Mouse (Mus musculus) left cerebral cortex, adult 2 months (tissue): Measurements from ENCODE around the gene Obox6. TPM values are rescaled to one million over a fixed set of nuclear protein-coding genes. Genes with fewer than 3 reads are reported as not detected.
A peak's percentile ranks its signal among the peaks of the same experiment; 100 is the strongest.

Experiments
- DNase-seq, 2 experiments: peaks; one replicate each; pipeline ENCODE4 v3.0.0; 2021 to 2022; ENCODE audit warnings: low spot score in 2 of 2, mixed read lengths in 1 of 2; ENCODE audit errors: extremely low spot score in 1 of 2
- H3K27ac ChIP-seq: fragments of 200-600 bp; 2 replicates; pipeline ENCODE4 v1.8.1; 2022
- H3K4me3 ChIP-seq: fragments of 200-600 bp; 2 replicates; pipeline ENCODE4 v1.8.1; 2022
- CTCF ChIP-seq: fragments of 200-600 bp; IDR thresholded peaks from 2 replicates; pipeline ENCODE4 v1.8.1; 2022; ENCODE audit warnings: antibody characterized with exemption, mild to moderate bottlenecking, moderate library complexity
- intact Hi-C: fragments of 180-260 bp; cut with DNase I; formaldehyde crosslinking; loops from one replicate; pipeline ENCODE4 v1.15.1; 2025
- long read RNA-seq, 2 experiments: library from polyadenylated mRNA; stranded (forward); transcript quantifications; one replicate each; pipeline ENCODE4 v2.0.0; 2021; ENCODE audit warnings: borderline mapping rate in 2 of 2
- total RNA-seq, 2 experiments: library from RNA; stranded (reverse); gene quantifications; 2 replicates each; pipeline ENCODE4 v1.2.3; 2021

Obox6 gene
- total RNA-seq, result not detected
- long read RNA-seq, experiment 1, result 0 reads
- long read RNA-seq, experiment 2, result 0 reads

DNA sequence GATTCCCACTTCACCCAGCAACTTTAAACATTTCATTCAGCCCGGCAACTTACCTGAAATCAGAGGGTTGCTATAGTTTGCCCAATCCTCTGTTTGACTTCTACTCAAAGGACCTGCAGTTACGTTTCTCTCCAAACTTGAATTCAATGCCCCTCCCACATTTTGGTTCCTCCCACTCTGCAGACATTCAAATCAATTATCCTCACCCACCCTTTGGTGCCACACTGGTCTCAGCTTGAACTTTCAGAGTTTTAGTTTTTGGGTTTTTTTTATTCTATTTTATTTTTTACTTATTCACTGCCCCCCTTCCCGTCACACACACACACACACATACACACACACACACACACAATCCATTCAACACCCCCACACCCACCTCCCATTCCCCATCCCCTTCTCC lies at the start of gene Obox6:
TSS of gene Obox6 (minus strand) at position 101 of the 400 bp plus-strand sequence.
- Histone ChIP-seq H3K27ac (no peak within 1 kb of the TSS), H3K4me3 (no peak within 1 kb of the TSS)
- no peak for DNase-seq
- no peak for TF ChIP-seq CTCF
- intact Hi-C loops, result no loop called here

DNA sequence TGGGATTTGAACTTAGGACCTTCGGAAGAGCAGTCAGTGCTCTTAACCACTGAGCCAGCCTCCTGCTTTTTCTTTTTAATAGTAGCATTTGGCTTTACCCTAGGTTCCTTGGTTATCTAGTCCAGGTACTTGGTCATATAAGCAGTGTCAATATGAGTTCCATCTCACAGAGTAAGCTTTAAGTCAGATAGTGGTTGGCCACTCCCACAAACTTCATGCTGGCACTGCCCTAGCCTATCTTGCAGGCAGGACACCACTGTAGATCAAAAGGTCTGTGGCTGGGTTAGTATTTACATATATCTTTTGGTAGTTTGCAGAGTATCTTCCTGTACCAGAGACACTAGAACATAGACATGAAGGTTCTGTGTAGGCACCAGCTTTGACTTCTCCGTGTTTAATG lies 44.6 kb upstream of the Obox6 start:
- intact Hi-C loops, result no loop called here

GRCm38 (mm10) chr7:15882317-15882716 lies 42.8 kb upstream of the Obox6 start, which contains the start of gene Crxos:
Gene Crxos, plus strand, starts transcription at chr7:15882617.
- Histone ChIP-seq H3K27ac (no peak within 1 kb of the TSS), H3K4me3 (no peak within 1 kb of the TSS)
- intact Hi-C loops, result no loop called here
- no peak for DNase-seq
- TF ChIP-seq CTCF, result no peak

More for the DNA sequence above, 44.6 kb upstream of the Obox6 start:
- Histone ChIP-seq H3K27ac (no peak overlapping the region), H3K4me3 (no peak overlapping the region)
- no peak for TF ChIP-seq CTCF
- DNase-seq, result no peak

DNA sequence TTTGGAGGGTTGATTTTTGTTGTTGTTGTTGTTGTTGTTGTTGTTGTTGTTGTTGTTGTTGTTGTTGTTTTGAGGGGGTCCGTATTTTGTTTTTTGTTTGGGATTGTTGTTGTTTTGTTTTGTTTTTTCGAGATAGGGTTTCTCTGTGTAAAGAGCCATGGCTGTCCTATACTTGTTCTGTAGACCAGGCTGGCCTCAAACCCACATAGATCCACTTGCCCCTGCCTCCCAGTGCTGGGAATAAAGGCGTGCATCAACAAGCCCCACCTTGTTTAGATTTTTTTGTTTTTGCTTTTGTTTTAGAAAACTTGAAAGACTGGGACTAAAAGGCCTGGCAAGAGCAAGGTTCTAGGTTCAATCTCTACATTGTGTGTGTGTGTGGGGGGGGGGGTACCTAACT lies 42.4 kb upstream of the Obox6 start:
- H3K4me3 ChIP-seq, result no peak overlapping the region
- no peak for DNase-seq
- intact Hi-C loops, result no loop called here

DNA sequence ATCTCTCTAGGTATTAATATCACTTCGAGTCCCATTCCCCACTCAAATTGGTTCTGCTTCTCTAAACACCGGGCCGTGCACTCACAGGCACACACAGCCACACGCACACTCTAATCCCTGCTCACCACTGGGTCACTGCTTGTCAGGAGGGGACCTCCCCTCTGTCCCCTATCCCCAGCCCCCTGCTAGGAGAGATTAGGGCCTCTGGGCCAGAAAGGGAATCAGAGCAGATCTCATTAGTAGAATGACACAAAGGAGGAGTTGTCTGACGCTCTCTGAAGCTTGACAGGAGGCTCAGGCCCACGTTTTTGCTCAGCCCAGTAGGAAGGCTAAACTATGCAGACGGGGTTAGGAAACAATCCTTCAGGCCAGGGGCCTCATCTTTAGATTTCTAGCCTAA lies 41.9 kb upstream of the Obox6 start:
- Histone ChIP-seq H3K4me3 (no peak overlapping the region), H3K27ac (no peak overlapping the region)
- TF ChIP-seq CTCF, result no peak
- intact Hi-C loops, result no loop called here
- DNase-seq, result no peak

More for the DNA sequence above, 42.4 kb upstream of the Obox6 start:
- no peak overlapping the region for H3K27ac ChIP-seq
- no peak for TF ChIP-seq CTCF

DNA sequence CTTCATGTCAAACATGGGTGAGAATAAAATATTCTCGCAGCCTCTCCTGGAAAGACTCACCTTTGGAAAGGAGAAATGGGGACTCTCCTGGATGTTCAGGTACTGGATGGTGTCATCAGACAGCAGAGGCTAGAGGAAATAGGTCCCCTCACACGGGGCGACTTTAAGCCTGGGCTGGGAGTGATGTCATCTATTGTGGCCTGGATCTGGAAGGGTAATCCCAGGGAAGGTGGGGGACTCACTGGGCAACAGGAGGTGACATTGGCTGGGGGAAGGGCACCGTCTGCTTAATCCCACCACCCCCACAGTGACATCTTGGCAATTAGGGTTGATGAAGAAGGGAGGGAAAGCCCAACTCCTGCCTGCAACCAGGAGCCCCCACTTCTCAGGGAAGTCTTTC lies 40.3 kb upstream of the Obox6 start, which contains the start of gene Crx:
TSS of gene Crx (minus strand) at position 213 of the 400 bp plus-strand sequence.
- intact Hi-C loops, result no loop called here
- TF ChIP-seq CTCF, result no peak
- Histone ChIP-seq H3K4me3 (no peak within 1 kb of the TSS), H3K27ac (no peak within 1 kb of the TSS)
- DNase-seq, result no peak

GRCm38 (mm10) chr7:15864104-15864503 lies 24.6 kb upstream of the Obox6 start:
- no peak for TF ChIP-seq CTCF
- intact Hi-C loops, result no loop called here
- H3K27ac ChIP-seq, result no peak overlapping the region
- DNase-seq, result no peak
- no peak overlapping the region for H3K4me3 ChIP-seq

- no peak for DNase-seq
Measured at GRCm38 (mm10) chr7:15859657-15860056, 20.2 kb upstream of the Obox6 start.

More at GRCm38 (mm10) chr7:15859657-15860056, 20.2 kb upstream of the Obox6 start:
- Histone ChIP-seq H3K27ac (no peak overlapping the region), H3K4me3 (no peak overlapping the region)
- intact Hi-C loops, result loop anchor here (1.0 kb wide), 1 partner anchor 53 kb away; no protein-coding TSS in a partner anchor
- TF ChIP-seq CTCF, result peak; percentile 47

Other genes starting within 250 kb of the Obox6 start
- not detected for gene Obox3, start 199.8 kb downstream of the Obox6 start, total RNA-seq
- not detected for gene Obox5, start 89.5 kb downstream of the Obox6 start, total RNA-seq
- gene Crx, start 40.3 kb upstream of the Obox6 start, total RNA-seq, result not detected
- gene Crxos, start 42.9 kb upstream of the Obox6 start, total RNA-seq, result under 1 TPM in 1 of 2 experiments, not detected in 1; 0.29 TPM
- 1,000 to 10,000 TPM; 1,033 to 1,089 TPM for gene Selenow, start 82.7 kb upstream of the Obox6 start, total RNA-seq
- gene Nop53, start 106.4 kb upstream of the Obox6 start, total RNA-seq, result 100 to 1,000 TPM; 108 to 113 TPM
- 1 to 10 TPM; 6.4 to 6.7 TPM for gene Ehd2, start 127.9 kb upstream of the Obox6 start, total RNA-seq
- 10 to 100 TPM; 14.5 to 15.4 TPM for gene Bicra, start 208.2 kb upstream of the Obox6 start, total RNA-seq
- under 1 TPM; 0.77 to 0.97 TPM for gene Zfp541, start 222.1 kb upstream of the Obox6 start, total RNA-seq